Mouse (Mus musculus): Measurements from ENCODE around the gene Bid. TPM values are rescaled to one million over a fixed set of nuclear protein-coding genes. Genes with fewer than 3 reads are reported as not detected.

Bid gene
- polyA plus RNA-seq, 1 experiment from 2014 or later: 16.3 TPM

- Histone ChIP-seq H3K4me1 (ENCODE audit: control insufficient read depth, insufficient read depth, low read length) (no peaks in the 10 kb centered on the region), H3K27me3 (ENCODE audit: control insufficient read depth, insufficient read depth, low read length) (no peaks in the 10 kb centered on the region), H3K27ac (ENCODE audit: low read depth, low read length) (no peak overlapping the region), H3K9me3 (ENCODE audit: control insufficient read depth, low read length) (no peaks in the 10 kb centered on the region), H3K4me3 (ENCODE audit: low read depth, low read length) (no peak overlapping the region), H3K36me3 (ENCODE audit: control insufficient read depth, insufficient read depth, low read length) (no peaks in the 10 kb centered on the region), H3K4me2 (no peak overlapping the region), H3K9ac (ENCODE audit: low read length) (no peak overlapping the region)
- WGBS: 91% methylated on average over 6 of the region's 6 CpGs
- ATAC-seq (ENCODE audit: low FRiP score) (no peak), DNase-seq (ENCODE audit: low spot score, missing footprints) (peak; percentile 59)
Measured at GRCm38 (mm10) chr6:120952475-120952874, 35.8 kb upstream of the Bid start.

GRCm38 (mm10) chr6:120951311-120951710 lies 34.7 kb upstream of the Bid start:
- H3K27ac ChIP-seq (ENCODE audit: low read depth, low read length): no peak overlapping the region
- H3K9ac ChIP-seq (ENCODE audit: low read length): no peak overlapping the region
- no peaks in the 10 kb centered on the region for H3K27me3 ChIP-seq (ENCODE audit: control insufficient read depth, insufficient read depth, low read length)
- H3K36me3 ChIP-seq (ENCODE audit: control insufficient read depth, insufficient read depth, low read length): no peaks in the 10 kb centered on the region
- no peaks in the 10 kb centered on the region for H3K9me3 ChIP-seq (ENCODE audit: control insufficient read depth, low read length)
- no peak overlapping the region for H3K4me3 ChIP-seq (ENCODE audit: low read depth, low read length)
- no peak overlapping the region for H3K4me2 ChIP-seq
- 92% methylated on average over 6 of the region's 6 CpGs for WGBS
- peak; percentile 69 for DNase-seq (ENCODE audit: low spot score, missing footprints)
- H3K4me1 ChIP-seq (ENCODE audit: control insufficient read depth, insufficient read depth, low read length): no peaks in the 10 kb centered on the region
- no peak for ATAC-seq (ENCODE audit: low FRiP score)

- no peaks in the 10 kb centered on the region for H3K36me3 ChIP-seq (ENCODE audit: control insufficient read depth, insufficient read depth, low read length)
- no peaks in the 10 kb centered on the region for H3K9me3 ChIP-seq (ENCODE audit: control insufficient read depth, low read length)
- no peak overlapping the region for H3K9ac ChIP-seq (ENCODE audit: low read length)
- DNase-seq (ENCODE audit: low spot score, missing footprints) (no peak), ATAC-seq (ENCODE audit: low FRiP score) (no peak)
- H3K27ac ChIP-seq (ENCODE audit: low read depth, low read length): no peak overlapping the region
- H3K4me2 ChIP-seq: no peak overlapping the region
- no peaks in the 10 kb centered on the region for H3K27me3 ChIP-seq (ENCODE audit: control insufficient read depth, insufficient read depth, low read length)
- H3K4me3 ChIP-seq (ENCODE audit: low read depth, low read length): no peak overlapping the region
- WGBS: 96% methylated on average over 9 of the region's 9 CpGs
- no peaks in the 10 kb centered on the region for H3K4me1 ChIP-seq (ENCODE audit: control insufficient read depth, insufficient read depth, low read length)
Measured at GRCm38 (mm10) chr6:120945510-120945909, 28.9 kb upstream of the Bid start.

DNA sequence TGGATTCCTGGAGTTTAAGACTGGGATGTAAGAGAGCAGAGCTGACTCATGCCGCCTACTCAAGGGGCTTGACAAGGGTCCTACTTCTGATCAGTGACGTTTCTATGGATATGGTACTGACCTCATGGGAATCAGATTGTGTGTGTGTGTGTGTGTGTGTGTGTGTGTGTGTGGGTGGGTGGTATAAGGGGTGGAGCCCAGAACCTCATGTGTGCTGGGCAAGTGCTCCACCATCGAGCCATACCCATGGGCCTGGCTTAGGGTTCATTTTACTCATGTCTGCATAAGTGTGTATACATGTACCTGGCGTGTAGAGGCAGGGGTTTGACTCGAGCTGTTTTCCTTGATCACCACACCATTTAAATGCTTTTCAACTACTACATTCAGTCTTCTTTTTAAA lies 27.3 kb upstream of the Bid start:
- Histone ChIP-seq H3K9me3 (ENCODE audit: control insufficient read depth, low read length) (no peaks in the 10 kb centered on the region), H3K9ac (ENCODE audit: low read length) (no peak overlapping the region), H3K4me2 (no peak overlapping the region), H3K4me1 (ENCODE audit: control insufficient read depth, insufficient read depth, low read length) (no peaks in the 10 kb centered on the region), H3K4me3 (ENCODE audit: low read depth, low read length) (no peak overlapping the region), H3K27ac (ENCODE audit: low read depth, low read length) (no peak overlapping the region), H3K36me3 (ENCODE audit: control insufficient read depth, insufficient read depth, low read length) (no peaks in the 10 kb centered on the region), H3K27me3 (ENCODE audit: control insufficient read depth, insufficient read depth, low read length) (no peaks in the 10 kb centered on the region)
- DNase-seq (ENCODE audit: low spot score, missing footprints) (peak; percentile 62), ATAC-seq (ENCODE audit: low FRiP score) (no peak)
- 91% methylated on average over 5 of the region's 5 CpGs for WGBS

DNA sequence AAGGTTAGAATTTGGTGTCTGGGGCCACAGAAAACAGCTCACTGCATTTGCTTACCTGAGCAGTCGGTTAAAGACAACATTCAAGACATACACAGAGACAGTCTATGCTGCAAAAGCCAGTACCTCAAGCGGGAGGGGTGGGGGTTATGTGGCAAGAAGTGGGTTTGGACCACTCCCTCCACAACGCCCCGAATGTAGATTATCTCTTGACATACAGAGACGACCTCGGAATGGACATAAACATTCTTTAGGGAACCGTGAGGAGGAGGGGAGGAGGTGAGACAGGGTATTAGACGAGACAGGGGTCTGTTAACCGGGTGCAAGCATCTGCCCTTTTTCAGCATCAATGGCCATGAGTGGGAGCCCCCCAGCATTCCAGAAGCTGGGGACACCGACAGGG lies 26.9 kb upstream of the Bid start:
- Histone ChIP-seq H3K4me1 (ENCODE audit: control insufficient read depth, insufficient read depth, low read length) (no peaks in the 10 kb centered on the region), H3K9ac (ENCODE audit: low read length) (no peak overlapping the region), H3K27ac (ENCODE audit: low read depth, low read length) (no peak overlapping the region), H3K27me3 (ENCODE audit: control insufficient read depth, insufficient read depth, low read length) (no peaks in the 10 kb centered on the region), H3K36me3 (ENCODE audit: control insufficient read depth, insufficient read depth, low read length) (no peaks in the 10 kb centered on the region), H3K9me3 (ENCODE audit: control insufficient read depth, low read length) (no peaks in the 10 kb centered on the region), H3K4me2 (no peak overlapping the region), H3K4me3 (ENCODE audit: low read depth, low read length) (no peak overlapping the region)
- DNase-seq (ENCODE audit: low spot score, missing footprints): no peak
- no peak for ATAC-seq (ENCODE audit: low FRiP score)
- 86% methylated on average over 10 of the region's 10 CpGs for WGBS

DNA sequence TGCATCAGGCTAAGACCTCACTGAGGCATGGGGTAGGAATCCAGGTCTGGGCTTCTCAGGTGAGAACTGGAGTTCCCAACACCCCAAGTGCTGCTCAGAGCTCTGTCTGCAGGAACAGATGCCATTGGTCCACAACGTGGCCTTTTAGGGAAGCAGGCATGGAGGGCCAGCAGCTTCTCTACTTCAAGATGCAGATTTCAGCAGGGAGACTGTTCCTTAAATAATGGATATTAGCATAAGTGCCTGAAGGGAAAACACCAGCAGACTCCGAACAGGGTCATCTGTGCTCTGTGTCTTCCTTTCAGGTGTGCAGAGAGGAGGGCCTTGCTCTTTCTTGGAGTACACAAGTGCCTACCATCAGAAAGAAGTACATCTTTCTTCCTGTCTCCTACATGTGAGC lies 26.4 kb upstream of the Bid start:
- H3K4me3 ChIP-seq (ENCODE audit: low read depth, low read length): no peak overlapping the region
- H3K27me3 ChIP-seq (ENCODE audit: control insufficient read depth, insufficient read depth, low read length): no peaks in the 10 kb centered on the region
- no peaks in the 10 kb centered on the region for H3K36me3 ChIP-seq (ENCODE audit: control insufficient read depth, insufficient read depth, low read length)
- DNase-seq (ENCODE audit: low spot score, missing footprints) (peak; percentile 53), ATAC-seq (ENCODE audit: low FRiP score) (no peak)
- no peak overlapping the region for H3K27ac ChIP-seq (ENCODE audit: low read depth, low read length)
- H3K9ac ChIP-seq (ENCODE audit: low read length): no peak overlapping the region
- H3K4me1 ChIP-seq (ENCODE audit: control insufficient read depth, insufficient read depth, low read length): no peaks in the 10 kb centered on the region; the same call in 1 of the 2 replicates
- WGBS: 82% methylated on average over 2 of the region's 2 CpGs
- H3K4me2 ChIP-seq: no peak overlapping the region
- no peaks in the 10 kb centered on the region for H3K9me3 ChIP-seq (ENCODE audit: control insufficient read depth, low read length)

DNA sequence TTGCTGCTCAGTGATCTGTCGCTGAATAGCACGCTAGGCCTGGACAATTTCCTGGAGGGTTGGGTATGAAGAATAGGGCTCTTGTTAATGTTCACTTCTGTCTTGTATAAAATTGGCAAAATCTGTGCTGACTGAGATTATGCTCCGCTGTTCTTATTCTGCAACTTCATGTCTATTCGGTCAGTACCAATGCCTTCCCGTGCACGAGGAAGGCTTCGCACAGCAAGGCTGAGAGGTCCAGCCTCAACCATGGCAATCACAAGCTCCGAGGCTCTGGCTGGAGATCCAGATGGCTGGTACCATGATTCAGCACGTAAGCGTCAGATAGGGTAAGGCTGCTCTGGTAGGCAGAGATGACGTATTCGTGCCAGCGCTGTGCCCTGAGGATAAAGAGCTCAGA lies 24.9 kb upstream of the Bid start:
- Histone ChIP-seq H3K4me3 (ENCODE audit: low read depth, low read length) (no peak overlapping the region), H3K4me1 (ENCODE audit: control insufficient read depth, insufficient read depth, low read length) (no peaks in the 10 kb centered on the region; the same call in 1 of the 2 replicates), H3K27me3 (ENCODE audit: control insufficient read depth, insufficient read depth, low read length) (no peaks in the 10 kb centered on the region), H3K4me2 (no peak overlapping the region), H3K9ac (ENCODE audit: low read length) (no peak overlapping the region), H3K36me3 (ENCODE audit: control insufficient read depth, insufficient read depth, low read length) (no peaks in the 10 kb centered on the region), H3K27ac (ENCODE audit: low read depth, low read length) (no peak overlapping the region), H3K9me3 (ENCODE audit: control insufficient read depth, low read length) (no peaks in the 10 kb centered on the region)
- ATAC-seq (ENCODE audit: low FRiP score) (no peak), DNase-seq (ENCODE audit: low spot score, missing footprints) (no peak)
- WGBS: 93% methylated on average over 13 of the region's 13 CpGs

DNA sequence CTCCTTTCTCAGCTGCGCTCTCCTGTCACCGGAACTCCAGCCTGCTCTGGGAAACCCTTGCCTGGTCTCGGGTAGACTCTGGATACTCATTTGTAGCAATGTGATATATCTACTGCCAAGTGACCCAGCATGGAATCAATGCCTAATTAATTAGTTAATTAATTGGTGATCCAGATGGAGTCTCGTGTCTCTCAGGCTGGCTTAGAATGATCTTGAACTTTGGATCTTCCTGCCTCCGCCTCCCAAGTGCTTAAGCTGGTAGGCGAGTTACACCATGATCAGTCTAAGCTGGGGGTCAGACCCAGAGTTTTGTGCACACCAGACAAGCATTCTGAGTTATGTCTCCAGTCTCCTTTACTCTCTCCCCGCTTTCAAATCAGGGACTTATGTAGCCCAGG lies 24.4 kb upstream of the Bid start:
- H3K9me3 ChIP-seq (ENCODE audit: control insufficient read depth, low read length): no peaks in the 10 kb centered on the region
- WGBS: 89% methylated on average over 7 of the region's 7 CpGs
- H3K36me3 ChIP-seq (ENCODE audit: control insufficient read depth, insufficient read depth, low read length): no peaks in the 10 kb centered on the region
- DNase-seq (ENCODE audit: low spot score, missing footprints): peak; percentile 31
- no peaks in the 10 kb centered on the region for H3K27me3 ChIP-seq (ENCODE audit: control insufficient read depth, insufficient read depth, low read length)
- H3K4me2 ChIP-seq: no peak overlapping the region
- no peak overlapping the region for H3K4me3 ChIP-seq (ENCODE audit: low read depth, low read length)
- no peaks in the 10 kb centered on the region; the same call in 1 of the 2 replicates for H3K4me1 ChIP-seq (ENCODE audit: control insufficient read depth, insufficient read depth, low read length)
- no peak overlapping the region for H3K9ac ChIP-seq (ENCODE audit: low read length)
- no peak overlapping the region for H3K27ac ChIP-seq (ENCODE audit: low read depth, low read length)
- no peak for ATAC-seq (ENCODE audit: low FRiP score)

DNA sequence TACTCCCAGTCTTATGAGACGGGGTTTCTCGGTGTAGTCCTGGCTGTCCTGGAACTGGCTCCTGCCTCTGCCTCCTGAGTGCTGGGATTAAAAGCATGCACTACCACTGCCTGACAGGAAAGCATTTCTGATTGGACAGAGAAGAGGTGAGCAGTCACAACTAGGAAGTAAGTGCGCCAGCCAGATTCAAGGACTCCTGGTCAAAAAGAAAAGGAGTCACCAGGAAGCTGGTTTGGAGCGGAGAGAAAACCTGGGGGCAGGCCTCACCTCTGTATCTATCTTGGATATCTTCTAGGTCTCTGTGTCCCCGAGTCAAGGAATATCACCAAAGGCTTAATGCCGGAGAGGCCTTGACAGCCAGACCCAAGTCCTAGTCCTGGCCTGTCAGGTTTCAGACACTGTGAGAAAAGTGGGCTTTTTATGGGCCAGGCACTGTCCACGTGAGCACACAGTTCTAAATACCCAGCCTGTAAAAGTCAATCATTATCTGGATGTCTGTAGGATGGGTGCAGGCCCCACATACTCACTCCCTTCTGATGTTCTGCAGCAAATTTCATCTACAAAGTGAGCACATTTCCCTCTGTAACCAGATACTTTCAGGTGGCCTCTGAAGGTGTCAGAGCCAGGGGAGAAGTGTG lies 23.9 kb upstream of the Bid start:
- ATAC-seq (ENCODE audit: low FRiP score) (no peak), DNase-seq (ENCODE audit: low spot score, missing footprints) (peak; percentile 66)
- Histone ChIP-seq H3K9me3 (ENCODE audit: control insufficient read depth, low read length) (no peaks in the 10 kb centered on the region), H3K27ac (ENCODE audit: low read depth, low read length) (no peak overlapping the region), H3K9ac (ENCODE audit: low read length) (no peak overlapping the region), H3K4me3 (ENCODE audit: low read depth, low read length) (no peak overlapping the region), H3K36me3 (ENCODE audit: control insufficient read depth, insufficient read depth, low read length) (no peaks in the 10 kb centered on the region), H3K27me3 (ENCODE audit: control insufficient read depth, insufficient read depth, low read length) (no peaks in the 10 kb centered on the region), H3K4me2 (no peak overlapping the region), H3K4me1 (ENCODE audit: control insufficient read depth, insufficient read depth, low read length) (no peaks in the 10 kb centered on the region; the same call in 1 of the 2 replicates)
- WGBS: 90% methylated on average over 7 of the region's 7 CpGs

Data from midbrain, embryonic 11.5 days (tissue).